Mouse (Mus musculus): ENCODE data around the gene Pagr1a. TPM values are rescaled to one million over a fixed set of nuclear protein-coding genes. Genes with fewer than 3 reads are reported as not detected.
A peak's percentile ranks its signal among the peaks of the same experiment; 100 is the strongest.

The Pagr1a gene
- total and polyA plus RNA-seq, 3 experiments, result 60.2 to 85.9 TPM; not detected in 1

DNA sequence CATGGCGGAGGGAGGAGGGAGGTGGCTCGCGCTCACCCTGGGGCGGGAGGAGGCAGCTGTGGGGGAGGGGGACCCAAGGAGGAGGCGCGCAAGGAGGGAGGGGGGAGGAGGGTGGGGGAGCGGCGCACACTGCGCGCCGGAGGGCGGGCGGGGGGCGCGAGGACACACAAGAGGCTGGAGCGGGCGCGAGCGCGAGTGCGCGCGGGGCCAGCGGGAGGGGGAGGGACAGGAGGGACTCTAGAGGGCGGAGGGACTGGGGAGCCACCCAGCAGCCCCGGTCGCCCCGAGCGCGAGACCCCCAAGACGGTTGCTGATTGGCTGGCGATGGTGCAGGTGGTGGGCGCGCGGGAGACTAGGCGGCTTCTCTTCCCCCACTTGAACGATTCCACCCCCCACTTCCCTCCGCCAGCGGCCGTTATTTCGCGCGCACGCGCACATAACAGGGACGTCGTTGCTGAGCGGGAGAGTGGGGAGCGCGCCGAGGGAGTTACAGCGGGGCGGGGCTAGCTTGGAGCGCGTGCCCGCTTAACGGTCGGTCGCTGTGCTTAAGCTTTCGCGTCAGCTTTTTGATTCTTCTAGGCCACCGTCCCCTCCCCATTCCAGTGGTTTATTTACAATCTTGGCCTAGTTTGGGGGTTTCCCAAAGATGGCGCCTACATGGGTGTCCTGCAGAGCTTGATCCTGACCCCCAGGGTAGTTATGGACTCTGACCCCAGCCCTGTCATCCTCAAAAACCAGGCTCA lies 10.0 kb upstream of the Pagr1a start, which contains the start of gene Maz (continued):
- TF ChIP-seq NRF1 (IDR thresholded peaks at IDR 0.05; ENCODE audit: insufficient read depth, low read depth, low read length, poor library complexity, severe bottlenecking), result peak; percentile 79

DNA sequence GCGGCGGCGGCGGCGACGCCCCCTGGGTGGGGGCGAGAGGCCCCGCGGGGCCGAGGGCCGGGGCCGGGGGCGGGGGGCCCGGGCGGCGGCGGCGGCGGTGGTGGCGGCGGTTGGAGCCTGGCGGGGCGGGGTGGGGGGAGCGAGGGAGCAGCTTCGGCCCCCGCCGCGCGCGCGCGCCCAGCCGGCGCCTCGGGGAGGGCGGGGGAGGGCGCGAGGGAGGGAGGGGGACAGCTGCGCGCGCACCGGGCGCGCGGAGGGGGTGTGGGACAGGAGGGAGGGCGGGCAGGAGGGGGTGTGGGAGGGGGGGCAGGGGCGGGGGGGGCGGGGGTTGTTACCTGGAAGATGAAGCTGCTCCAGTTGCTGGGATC lies 9.4 kb upstream of the Pagr1a start:
- H3K4me1 ChIP-seq (ENCODE audit: control insufficient read depth in 1 of 2, insufficient read depth in 2 of 2, low read length in 2 of 2), result peaks cover 26 to 47% of the 10 kb centered on the region in 2 experiments
- no peak overlapping the region; a peak in 1 of 4 replicates for H3K4me3 ChIP-seq (ENCODE audit: control insufficient read depth in 1 of 2, insufficient read depth in 1 of 2, low read depth in 2 of 2, low read length in 2 of 2)
- peak overlapping the region; percentile 97 for H3K9ac ChIP-seq (ENCODE audit: control insufficient read depth, low read depth, low read length, poor library complexity, severe bottlenecking)
- no peak for DNase-seq (ENCODE audit: low read depth, low spot score)
- no peak for TF ChIP-seq TBP (IDR thresholded peaks at IDR 0.05; ENCODE audit: low read depth, low read length)
- TF ChIP-seq SIN3A (IDR thresholded peaks at IDR 0.05; ENCODE audit: low read length), result peak; percentile 20; the same call in 1 of the 2 replicates
- no peak for TF ChIP-seq ETS1 (IDR thresholded peaks at IDR 0.05; ENCODE audit: low read depth, low read length)
- no peak for TF ChIP-seq NELFE (IDR thresholded peaks at IDR 0.05; ENCODE audit: low read depth, low read length)
- TF ChIP-seq MEF2A (IDR thresholded peaks at IDR 0.05; ENCODE audit: extremely low read depth, insufficient replicate concordance, low read depth, low read length, poor library complexity, severe bottlenecking), result no peak
- TF ChIP-seq RAD21 (IDR thresholded peaks at IDR 0.05; ENCODE audit: low read depth, low read length), result no peak
- peaks cover 41% of the 10 kb centered on the region for H3K79me2 ChIP-seq (ENCODE audit: control insufficient read depth, insufficient read depth, low read length, poor library complexity)
- peak overlapping the region; percentile 93 for H3K27ac ChIP-seq (ENCODE audit: control insufficient read depth, low read depth, low read length)
- peaks cover 17 to 50% of the 10 kb centered on the region in 2 experiments for H3K36me3 ChIP-seq (ENCODE audit: control insufficient read depth in 1 of 2, insufficient read depth in 2 of 2, low read length in 2 of 2)
- H3K27me3 ChIP-seq (ENCODE audit: control insufficient read depth in 1 of 2, insufficient read depth in 2 of 2, low read length in 2 of 2), result no peaks in the 10 kb centered on the region
- no peaks in the 10 kb centered on the region for H3K9me3 ChIP-seq (replicated peaks; ENCODE audit: insufficient read depth, low read length)

DNA sequence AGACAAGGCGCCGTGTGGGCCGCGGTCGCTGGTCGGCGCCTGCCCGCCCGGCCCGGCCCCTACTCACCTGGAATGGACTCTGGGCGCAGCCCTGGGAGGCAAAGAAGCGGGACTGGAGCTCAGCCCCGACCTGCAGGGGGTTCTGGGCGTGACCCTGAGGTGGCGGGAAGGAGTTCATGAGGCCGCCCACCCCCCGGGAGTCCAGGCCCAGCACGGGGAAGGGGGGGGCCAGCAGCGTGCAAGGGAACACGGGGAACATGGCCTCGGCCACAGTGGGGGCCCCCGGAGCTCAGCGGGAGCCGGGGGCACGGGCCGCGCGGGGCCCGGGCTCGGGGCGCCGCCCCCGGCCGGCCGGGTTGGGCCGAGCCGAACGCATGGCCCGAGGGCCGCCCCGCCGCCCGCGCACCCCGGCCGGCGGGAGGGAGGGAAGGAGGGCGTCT lies 9.0 kb upstream of the Pagr1a start:
- peak overlapping the region; percentile 59 to 86; a peak in 3 of 4 replicates for H3K4me3 ChIP-seq (ENCODE audit: control insufficient read depth in 1 of 2, insufficient read depth in 1 of 2, low read depth in 2 of 2, low read length in 2 of 2)
- H3K9me3 ChIP-seq (replicated peaks; ENCODE audit: insufficient read depth, low read length), result no peaks in the 10 kb centered on the region
- peak; percentile 85 for DNase-seq (ENCODE audit: low read depth, low spot score)
- no peaks in the 10 kb centered on the region for H3K27me3 ChIP-seq (ENCODE audit: control insufficient read depth in 1 of 2, insufficient read depth in 2 of 2, low read length in 2 of 2)
- peaks cover 22 to 44% of the 10 kb centered on the region in 2 experiments for H3K4me1 ChIP-seq (ENCODE audit: control insufficient read depth in 1 of 2, insufficient read depth in 2 of 2, low read length in 2 of 2)
- peak overlapping the region; percentile 93 for H3K27ac ChIP-seq (ENCODE audit: control insufficient read depth, low read depth, low read length)
- H3K9ac ChIP-seq (ENCODE audit: control insufficient read depth, low read depth, low read length, poor library complexity, severe bottlenecking), result peak overlapping the region; percentile 97
- H3K79me2 ChIP-seq (ENCODE audit: control insufficient read depth, insufficient read depth, low read length, poor library complexity), result peaks cover 41% of the 10 kb centered on the region
- H3K36me3 ChIP-seq (ENCODE audit: control insufficient read depth in 1 of 2, insufficient read depth in 2 of 2, low read length in 2 of 2), result peaks cover 15 to 46% of the 10 kb centered on the region in 2 experiments
- TF ChIP-seq EP300 (IDR thresholded peaks at IDR 0.05; ENCODE audit: low read depth in 1 of 2, low read length in 2 of 2) (no peak; a peak in 1 of 4 replicates), BHLHE40 (IDR thresholded peaks at IDR 0.05; ENCODE audit: borderline replicate concordance, low read depth, low read length) (no peak), UBTF (IDR thresholded peaks at IDR 0.05; ENCODE audit: borderline replicate concordance, insufficient read depth, low read depth, low read length) (peak; percentile 84; the same call in 1 of the 2 replicates), POLR2A (IDR thresholded peaks at IDR 0.05; ENCODE audit: control insufficient read depth in 1 of 2, insufficient read depth in 1 of 2, low read depth in 1 of 2, low read length in 2 of 2, poor library complexity in 1 of 2) (peak; percentile 42 to 66; a peak in 3 of 4 replicates), HCFC1 (IDR thresholded peaks at IDR 0.05; ENCODE audit: low read depth, low read length) (peak; percentile 49; the same call in 1 of the 2 replicates), TCF12 (IDR thresholded peaks at IDR 0.05; ENCODE audit: low read depth, low read length) (peak; percentile 36), NELFE (IDR thresholded peaks at IDR 0.05; ENCODE audit: low read depth, low read length) (peak; percentile 52), SIN3A (IDR thresholded peaks at IDR 0.05; ENCODE audit: low read length) (peak; percentile 19; the same call in 1 of the 2 replicates), MAZ (IDR thresholded peaks at IDR 0.05; ENCODE audit: low read depth, low read length) (no peak; the same call in 1 of the 2 replicates), NRF1 (IDR thresholded peaks at IDR 0.05; ENCODE audit: insufficient read depth, low read depth, low read length, poor library complexity, severe bottlenecking) (no peak), ZMIZ1 (IDR thresholded peaks at IDR 0.05; ENCODE audit: low read depth, low read length) (peak; percentile 48; the same call in 1 of the 2 replicates), MXI1 (IDR thresholded peaks at IDR 0.05; ENCODE audit: low read depth, low read length) (peak; percentile 5; the same call in 1 of the 2 replicates), CHD2 (IDR thresholded peaks at IDR 0.05; ENCODE audit: low read length) (no peak), TBP (IDR thresholded peaks at IDR 0.05; ENCODE audit: low read depth, low read length) (0 out of 2 replicates have a peak, but pooled peaks have one; percentile 53), POLR2AphosphoS2 (IDR thresholded peaks at IDR 0.05; ENCODE audit: low read length) (no peak; the same call in 1 of the 2 replicates), E2F4 (IDR thresholded peaks at IDR 0.05; ENCODE audit: borderline replicate concordance, low read depth, low read length) (peak; percentile 70; the same call in 1 of the 2 replicates), ZKSCAN1 (IDR thresholded peaks at IDR 0.05; ENCODE audit: low read depth, low read length) (no peak)

Measured in MEL (cell line).